Mouse (Mus musculus): ENCODE measurements at regions not wholly inside any gene's neighbourhood (a gene's known extent, or its start where the extent isn't known, plus 50 kb on each side); places are given as distances from the start of the nearest gene placed in this dataset.

DNA sequence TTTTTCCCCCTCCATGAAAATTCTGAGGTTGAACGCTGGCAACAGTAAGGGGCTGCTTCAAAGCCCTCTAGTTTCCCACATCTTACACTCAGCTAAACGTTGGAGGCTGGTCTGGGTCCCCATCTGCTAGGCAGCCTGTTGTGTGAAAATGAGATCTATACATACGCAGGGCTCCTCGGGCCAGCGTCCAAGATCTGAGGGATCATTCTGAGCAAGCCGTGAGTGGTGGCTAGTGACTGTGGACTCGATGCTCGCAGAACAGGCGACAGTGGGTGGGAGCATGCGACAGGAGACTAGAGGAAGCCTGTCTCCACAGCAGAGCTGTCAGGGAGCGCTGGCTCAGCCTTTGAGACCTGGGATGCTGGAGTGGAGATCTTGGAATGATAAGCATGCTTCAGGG lies 237.3 kb downstream of the Rplp1 start:
- 78% methylated on average over 11 of the region's 11 CpGs for WGBS
- H3K36me3 ChIP-seq = no peaks in the 10 kb centered on the region
- H3K27me3 ChIP-seq (ENCODE audit: low read depth, poor library complexity, severe bottlenecking) = peaks cover 11% of the 10 kb centered on the region
- no peak overlapping the region for H3K4me3 ChIP-seq
- peaks cover 36% of the 10 kb centered on the region for H3K4me1 ChIP-seq
- no peaks in the 10 kb centered on the region for H3K9me3 ChIP-seq (replicated peaks)
- DNase-seq (ENCODE audit: low spot score) = no peak
- 0 out of 2 replicates have a peak overlapping the region, but pooled peaks have one; percentile 38 for H3K27ac ChIP-seq (replicated peaks)

DNA sequence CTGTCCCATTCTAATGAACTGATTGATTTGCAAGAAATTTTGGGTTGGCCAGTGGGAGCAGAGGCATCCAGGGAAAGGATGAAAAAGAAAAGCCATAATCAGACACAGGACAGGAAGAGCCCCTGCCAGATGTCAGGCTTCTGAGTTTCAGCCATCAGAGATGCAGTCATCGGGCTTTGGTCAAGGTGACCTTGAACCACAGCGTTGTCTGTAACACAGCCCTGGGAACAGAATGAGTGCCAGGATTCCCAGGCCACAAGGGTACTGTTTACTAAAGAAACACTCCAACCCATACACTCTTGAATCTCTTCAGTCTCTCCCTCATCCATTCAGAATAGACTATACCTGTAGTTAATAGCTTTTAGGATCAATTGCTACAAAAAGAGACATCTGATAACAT lies 239.0 kb downstream of the Rplp1 start:
- no peaks in the 10 kb centered on the region for H3K9me3 ChIP-seq (replicated peaks)
- H3K4me3 ChIP-seq = no peak overlapping the region
- H3K27ac ChIP-seq (replicated peaks) = no peak overlapping the region
- peaks cover 22% of the 10 kb centered on the region for H3K4me1 ChIP-seq
- 96% methylated on average over 2 of the region's 2 CpGs for WGBS
- no peaks in the 10 kb centered on the region for H3K36me3 ChIP-seq
- DNase-seq (ENCODE audit: low spot score) = no peak
- peaks cover 9% of the 10 kb centered on the region for H3K27me3 ChIP-seq (ENCODE audit: low read depth, poor library complexity, severe bottlenecking)

DNA sequence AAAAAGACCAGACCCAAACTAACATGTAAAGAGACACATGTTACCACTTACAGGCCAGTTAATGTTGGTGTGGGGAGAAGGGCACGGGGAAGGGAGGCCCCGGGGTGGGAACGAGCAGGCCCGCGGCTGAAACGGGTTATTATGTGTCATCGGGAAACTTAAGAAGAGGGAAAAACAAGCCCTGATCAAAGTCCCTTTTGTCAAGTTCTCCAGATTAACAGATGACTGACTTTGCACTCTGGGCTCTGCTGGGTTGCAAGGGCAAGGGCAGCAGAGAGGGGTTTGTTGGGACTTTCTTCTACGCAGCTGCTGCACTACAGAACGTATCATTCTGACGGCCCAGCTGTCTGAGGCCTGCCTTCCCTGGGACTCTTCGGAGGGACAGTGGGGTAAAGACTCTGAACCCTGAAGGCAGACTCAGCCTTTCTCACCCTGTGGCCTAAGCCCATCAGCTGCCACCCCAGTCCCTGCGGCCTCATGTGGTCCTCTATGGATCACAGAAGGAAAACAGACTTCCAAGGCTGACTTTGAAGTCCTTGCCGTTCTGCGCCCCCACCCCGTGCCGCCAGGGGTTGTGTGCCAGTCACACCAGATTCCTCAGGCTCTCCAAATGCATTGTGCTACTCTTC lies 240.7 kb downstream of the Rplp1 start:
- Histone ChIP-seq H3K4me1 (peaks cover 30% of the 10 kb centered on the region), H3K36me3 (no peaks in the 10 kb centered on the region), H3K9me3 (replicated peaks) (no peaks in the 10 kb centered on the region), H3K4me3 (no peak overlapping the region), H3K27ac (replicated peaks) (peak overlapping the region; percentile 63; the same call in 1 of the 2 replicates), H3K27me3 (ENCODE audit: low read depth, poor library complexity, severe bottlenecking) (no peaks in the 10 kb centered on the region)
- DNase-seq (ENCODE audit: low spot score) = peak; percentile 23
- WGBS = 74% methylated on average over 16 of the region's 16 CpGs

DNA sequence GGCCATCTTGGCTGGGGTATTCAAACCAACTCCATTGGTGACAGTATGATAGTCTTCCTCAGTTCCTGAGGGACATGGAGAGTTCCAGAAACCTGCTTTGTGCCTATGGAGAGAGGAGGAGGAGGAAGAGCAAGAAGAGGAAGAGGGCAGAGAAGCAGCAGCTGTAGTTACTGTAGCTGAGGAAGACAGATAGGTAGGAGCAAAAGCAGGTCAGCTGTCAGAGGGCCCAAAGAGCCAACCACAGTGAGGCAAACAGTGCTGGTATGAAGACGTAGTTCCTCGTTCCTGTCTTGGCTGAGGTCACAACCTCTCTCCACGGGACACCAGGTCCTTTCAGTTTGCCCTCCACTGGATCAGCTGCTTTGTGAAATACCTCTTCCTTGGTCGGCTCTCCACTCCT lies 243.4 kb downstream of the Rplp1 start:
- no peaks in the 10 kb centered on the region for H3K9me3 ChIP-seq (replicated peaks)
- H3K4me3 ChIP-seq = no peak overlapping the region
- H3K27me3 ChIP-seq (ENCODE audit: low read depth, poor library complexity, severe bottlenecking) = no peaks in the 10 kb centered on the region
- no peak for DNase-seq (ENCODE audit: low spot score)
- no peaks in the 10 kb centered on the region for H3K36me3 ChIP-seq
- H3K4me1 ChIP-seq = peaks cover 20% of the 10 kb centered on the region
- 63% methylated on average over 4 of the region's 4 CpGs for WGBS
- H3K27ac ChIP-seq (replicated peaks) = no peak overlapping the region

DNA sequence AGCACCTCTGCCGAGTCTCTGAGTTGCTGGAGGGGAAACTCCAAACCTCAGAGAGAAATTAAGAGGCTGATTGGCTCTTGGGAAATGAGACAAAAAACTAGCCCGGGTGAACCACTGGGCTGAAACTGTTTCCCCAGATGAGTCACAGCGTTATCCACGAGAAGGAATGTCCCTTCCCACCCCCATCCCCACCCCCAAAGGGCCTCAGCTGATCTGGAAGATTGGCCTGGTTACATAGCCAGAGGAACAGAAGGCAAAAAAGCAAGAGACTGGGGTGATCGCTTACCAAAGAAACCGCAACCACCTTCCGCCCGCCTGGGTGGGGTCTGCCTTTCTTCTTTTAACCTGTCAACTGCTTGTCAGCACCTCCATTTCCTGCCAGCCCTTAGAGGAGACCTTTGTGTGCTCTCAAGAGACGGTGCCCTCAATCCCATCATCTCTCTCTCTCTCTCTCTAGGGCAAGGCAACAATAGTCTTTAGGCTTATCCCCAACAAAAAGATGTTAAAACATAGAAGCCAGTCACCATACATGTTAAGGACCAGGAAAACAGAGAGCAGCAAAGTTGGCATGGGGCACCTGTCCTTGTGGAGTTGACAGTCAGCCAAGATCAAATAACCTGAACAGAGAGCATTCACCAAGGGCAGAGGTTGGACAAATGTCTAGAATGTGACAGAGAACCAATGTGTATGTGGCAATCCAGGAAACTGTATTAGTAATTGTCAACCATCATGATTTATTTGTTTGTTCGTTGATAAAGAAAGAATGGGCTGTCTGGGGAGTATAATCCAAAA lies 244.4 kb downstream of the Rplp1 start:
- peaks cover 20% of the 10 kb centered on the region for H3K4me1 ChIP-seq
- H3K27me3 ChIP-seq (ENCODE audit: low read depth, poor library complexity, severe bottlenecking) = no peaks in the 10 kb centered on the region
- H3K9me3 ChIP-seq (replicated peaks) = no peaks in the 10 kb centered on the region
- WGBS = 52% methylated on average over 10 of the region's 10 CpGs
- H3K36me3 ChIP-seq = no peaks in the 10 kb centered on the region
- no peak for DNase-seq (ENCODE audit: low spot score)
- H3K4me3 ChIP-seq = no peak overlapping the region
- H3K27ac ChIP-seq (replicated peaks) = no peak overlapping the region

DNA sequence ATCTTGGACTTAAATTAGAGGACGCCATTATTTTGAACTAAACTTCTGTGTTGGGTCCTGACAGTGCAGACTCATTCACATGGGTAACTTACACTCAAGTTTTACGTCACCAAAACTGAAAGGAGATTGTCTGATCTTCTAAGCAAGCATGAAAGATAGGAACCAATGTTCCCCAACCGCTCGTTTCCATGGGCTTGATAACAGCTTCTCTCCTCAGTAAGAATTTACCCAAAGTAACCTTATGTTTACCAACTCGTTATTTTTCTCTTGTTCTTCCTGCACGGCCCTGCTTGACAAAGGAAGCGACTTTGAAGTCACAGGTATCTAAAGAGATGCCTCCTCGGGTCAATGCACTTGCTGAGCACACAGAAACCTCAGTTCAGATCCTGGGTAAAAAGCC lies 245.6 kb downstream of the Rplp1 start:
- H3K4me3 ChIP-seq = no peak overlapping the region
- no peaks in the 10 kb centered on the region for H3K9me3 ChIP-seq (replicated peaks)
- 77% methylated on average over 8 of the region's 8 CpGs for WGBS

DNA sequence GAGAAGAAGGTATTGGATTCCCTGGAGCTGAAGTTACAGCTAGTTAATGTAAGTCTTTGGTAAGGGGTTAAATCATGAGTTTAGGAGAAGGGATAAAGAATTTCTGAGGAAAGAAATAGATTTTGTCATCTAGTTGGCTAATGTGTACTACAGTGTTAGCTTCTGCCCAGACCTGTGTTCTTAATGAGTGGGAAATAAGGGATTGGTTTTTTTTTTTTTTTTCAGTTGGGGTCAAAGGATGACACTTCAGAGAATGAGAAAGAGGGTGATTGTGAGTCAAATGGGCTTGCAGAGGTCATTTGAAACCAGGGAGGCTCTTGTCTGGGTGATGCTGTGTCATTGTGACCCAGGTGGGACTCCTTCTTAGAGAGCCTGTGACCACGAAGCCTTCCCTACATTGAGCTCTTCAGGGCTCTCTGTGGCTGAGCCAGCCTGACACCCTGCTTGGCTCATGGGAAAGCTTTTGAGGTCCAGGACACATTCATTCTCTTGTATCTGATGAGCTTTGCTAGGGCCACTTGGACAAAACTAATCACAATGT lies 246.1 kb downstream of the Rplp1 start:
- 74% methylated on average over 1 of the region's 1 CpGs for WGBS
- H3K9me3 ChIP-seq (replicated peaks) = no peaks in the 10 kb centered on the region
- DNase-seq (ENCODE audit: low spot score) = no peak
- H3K4me1 ChIP-seq = peaks cover 10% of the 10 kb centered on the region; the same call in 1 of the 2 replicates
- H3K27me3 ChIP-seq (ENCODE audit: low read depth, poor library complexity, severe bottlenecking) = no peaks in the 10 kb centered on the region
- no peak overlapping the region for H3K27ac ChIP-seq (replicated peaks)
- H3K4me3 ChIP-seq = no peak overlapping the region
- no peaks in the 10 kb centered on the region for H3K36me3 ChIP-seq

More for the DNA sequence above, 245.6 kb downstream of the Rplp1 start:
- no peak overlapping the region for H3K27ac ChIP-seq (replicated peaks)
- peaks cover 15% of the 10 kb centered on the region for H3K4me1 ChIP-seq
- DNase-seq (ENCODE audit: low spot score) = no peak
- no peaks in the 10 kb centered on the region for H3K36me3 ChIP-seq
- H3K27me3 ChIP-seq (ENCODE audit: low read depth, poor library complexity, severe bottlenecking) = no peaks in the 10 kb centered on the region

DNA sequence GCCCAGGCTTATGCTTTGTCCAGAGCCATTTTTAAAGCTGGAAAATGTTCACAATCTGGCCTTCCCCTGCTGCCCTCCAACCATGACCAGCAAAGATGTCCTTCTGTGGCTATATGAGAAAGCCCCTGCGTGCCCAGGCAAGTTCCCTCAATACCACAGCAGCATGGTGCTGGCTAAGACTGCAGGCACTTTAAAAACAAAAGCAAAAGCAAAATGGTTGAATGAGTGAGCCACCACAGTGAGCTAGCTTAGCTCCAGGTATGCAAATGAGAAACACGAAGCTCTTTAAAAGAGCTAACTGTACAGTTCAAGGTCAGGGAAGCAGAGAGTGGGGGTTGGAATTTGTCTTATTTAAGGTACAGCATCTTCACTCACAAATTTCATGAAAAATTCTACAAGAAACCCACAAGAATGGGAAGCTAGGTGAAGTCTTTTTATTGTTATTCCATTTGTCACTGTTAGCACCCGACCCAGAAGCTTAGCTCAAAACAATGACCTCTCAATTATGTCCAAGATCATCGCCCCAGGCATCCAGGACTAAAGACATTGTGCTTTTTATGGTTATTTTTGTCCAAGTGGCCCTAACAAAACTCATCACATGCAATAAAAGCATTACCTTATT lies 246.8 kb downstream of the Rplp1 start:
- Histone ChIP-seq H3K4me3 (no peak overlapping the region), H3K9me3 (replicated peaks) (no peaks in the 10 kb centered on the region), H3K36me3 (no peaks in the 10 kb centered on the region), H3K27me3 (ENCODE audit: low read depth, poor library complexity, severe bottlenecking) (no peaks in the 10 kb centered on the region), H3K4me1 (peaks cover 9% of the 10 kb centered on the region; the same call in 1 of the 2 replicates), H3K27ac (replicated peaks) (0 out of 2 replicates have a peak overlapping the region, but pooled peaks have one; percentile 23)
- no peak for DNase-seq (ENCODE audit: low spot score)
- 72% methylated on average over 4 of the region's 4 CpGs for WGBS

DNA sequence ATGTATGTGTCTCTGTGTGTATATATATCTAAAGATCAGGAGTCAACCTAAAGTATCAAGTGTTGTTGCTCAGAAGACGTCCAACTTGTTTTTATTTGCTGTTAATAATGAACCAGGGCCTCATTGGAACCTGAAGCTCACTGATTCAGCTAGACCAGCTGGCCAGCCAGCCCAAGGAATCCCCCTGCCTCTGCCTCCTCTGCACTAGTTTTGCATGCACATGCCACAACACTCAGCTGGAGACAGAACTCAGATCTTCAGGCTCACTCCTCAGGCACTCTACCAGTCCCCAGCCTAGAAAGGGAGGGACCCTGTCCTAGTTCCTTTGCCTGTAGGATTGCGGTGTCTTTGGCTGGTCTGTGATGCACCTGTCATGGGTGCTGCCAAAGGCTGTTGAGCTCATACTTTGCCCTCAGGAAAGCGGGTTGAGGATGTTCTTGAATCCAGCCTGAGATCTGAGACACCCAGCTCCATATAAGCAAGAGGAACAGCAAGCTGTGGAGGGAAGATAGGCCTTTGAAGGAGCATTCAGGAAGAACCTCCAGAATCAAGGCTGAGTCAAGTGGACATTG lies 247.5 kb downstream of the Rplp1 start:
- H3K27ac ChIP-seq (replicated peaks) = 0 out of 2 replicates have a peak overlapping the region, but pooled peaks have one; percentile 23
- DNase-seq (ENCODE audit: low spot score) = no peak
- 91% methylated on average over 3 of the region's 3 CpGs for WGBS

DNA sequence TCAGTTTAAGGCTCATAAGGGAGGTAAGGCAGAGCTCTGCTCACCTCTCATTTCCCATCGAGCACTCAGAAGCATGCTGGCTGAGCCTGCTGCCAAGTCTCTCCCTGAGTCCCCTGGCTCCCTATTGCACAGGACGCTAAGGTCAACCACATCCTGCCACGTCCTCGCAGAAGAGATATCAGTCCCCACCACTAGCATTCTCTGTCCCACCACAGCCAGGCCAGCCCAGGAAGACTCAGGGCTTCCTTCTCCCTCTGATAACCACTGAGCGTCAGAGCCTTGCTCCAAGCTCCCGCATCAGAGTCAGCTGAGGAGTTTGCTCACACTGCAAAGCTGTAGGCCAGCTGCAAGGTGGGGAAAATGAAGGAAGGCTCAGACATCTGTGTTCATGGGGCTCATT lies 248.2 kb downstream of the Rplp1 start:
- peaks cover 9% of the 10 kb centered on the region; the same call in 1 of the 2 replicates for H3K4me1 ChIP-seq
- DNase-seq (ENCODE audit: low spot score) = no peak
- 82% methylated on average over 6 of the region's 6 CpGs for WGBS

More for the DNA sequence above, 247.5 kb downstream of the Rplp1 start:
- Histone ChIP-seq H3K4me3 (no peak overlapping the region), H3K9me3 (replicated peaks) (no peaks in the 10 kb centered on the region), H3K27me3 (ENCODE audit: low read depth, poor library complexity, severe bottlenecking) (no peaks in the 10 kb centered on the region), H3K4me1 (peaks cover 9% of the 10 kb centered on the region; the same call in 1 of the 2 replicates), H3K36me3 (no peaks in the 10 kb centered on the region)

DNA sequence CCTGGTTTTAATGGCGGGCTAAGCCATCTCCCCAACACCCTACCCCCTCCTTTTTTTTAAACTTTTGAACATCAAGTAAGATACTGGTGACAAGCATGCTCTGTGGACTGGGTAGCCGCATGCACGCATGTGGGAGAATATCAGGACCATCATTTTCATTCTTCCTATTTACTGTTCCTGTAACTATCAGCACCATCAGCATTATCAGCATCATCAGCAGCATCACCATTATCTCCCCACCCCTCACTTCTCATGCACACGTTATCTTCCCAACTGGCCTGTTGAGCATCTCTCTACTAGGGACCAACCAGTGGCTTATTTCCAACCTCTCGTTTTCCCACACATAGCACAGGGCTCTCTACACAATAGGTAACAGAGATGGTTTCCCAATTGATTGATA lies 249.1 kb downstream of the Rplp1 start:
- no peak overlapping the region for H3K4me3 ChIP-seq
- no peaks in the 10 kb centered on the region for H3K27me3 ChIP-seq (ENCODE audit: low read depth, poor library complexity, severe bottlenecking)
- no peak for DNase-seq (ENCODE audit: low spot score)
- 90% methylated on average over 5 of the region's 5 CpGs for WGBS
- H3K36me3 ChIP-seq = no peaks in the 10 kb centered on the region
- no peaks in the 10 kb centered on the region for H3K9me3 ChIP-seq (replicated peaks)
- no peak overlapping the region for H3K27ac ChIP-seq (replicated peaks)
- H3K4me1 ChIP-seq = peaks cover 9% of the 10 kb centered on the region; the same call in 1 of the 2 replicates

More for the DNA sequence above, 248.2 kb downstream of the Rplp1 start:
- no peaks in the 10 kb centered on the region for H3K36me3 ChIP-seq
- H3K27ac ChIP-seq (replicated peaks) = no peak overlapping the region
- no peak overlapping the region for H3K4me3 ChIP-seq
- no peaks in the 10 kb centered on the region for H3K27me3 ChIP-seq (ENCODE audit: low read depth, poor library complexity, severe bottlenecking)
- no peaks in the 10 kb centered on the region for H3K9me3 ChIP-seq (replicated peaks)

DNA sequence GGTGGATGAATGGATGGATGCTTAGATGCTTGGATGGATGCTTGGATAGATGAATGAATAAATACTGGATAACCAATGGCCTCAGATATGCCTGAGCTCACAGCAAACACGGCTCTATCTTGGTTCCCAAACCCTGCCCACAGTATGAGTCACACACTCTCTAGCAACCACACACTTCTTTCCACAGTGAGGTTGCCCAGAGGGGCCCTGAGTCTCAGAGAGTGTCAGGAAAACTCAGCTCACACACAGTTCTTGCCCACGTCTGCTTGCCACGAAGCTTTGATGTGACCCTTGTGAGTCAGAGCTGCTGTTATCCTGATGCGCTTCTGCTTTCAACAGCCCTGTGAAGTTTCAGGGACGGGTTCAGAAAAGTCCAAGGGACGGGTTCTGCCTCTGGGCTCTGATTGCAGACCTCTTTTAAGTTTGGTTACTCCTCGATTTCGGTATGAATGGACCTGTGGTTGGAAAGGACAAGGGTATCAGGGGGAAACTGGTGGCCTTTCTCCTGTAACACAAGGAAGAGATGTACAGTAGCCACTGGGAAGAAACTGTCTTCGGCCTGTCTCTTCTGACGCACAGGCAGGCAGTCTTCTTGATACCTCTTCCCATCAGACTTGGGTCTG lies 250.2 kb downstream of the Rplp1 start:
- H3K9me3 ChIP-seq (replicated peaks) = no peaks in the 10 kb centered on the region
- H3K36me3 ChIP-seq = no peaks in the 10 kb centered on the region
- no peaks in the 10 kb centered on the region for H3K27me3 ChIP-seq (ENCODE audit: low read depth, poor library complexity, severe bottlenecking)
- 89% methylated on average over 10 of the region's 10 CpGs for WGBS
- H3K4me1 ChIP-seq = no peaks in the 10 kb centered on the region
- no peak overlapping the region for H3K27ac ChIP-seq (replicated peaks)
- DNase-seq (ENCODE audit: low spot score) = no peak
- H3K4me3 ChIP-seq = no peak overlapping the region
